Mouse (Mus musculus): ENCODE measurements around the gene Bag5.

DNA sequence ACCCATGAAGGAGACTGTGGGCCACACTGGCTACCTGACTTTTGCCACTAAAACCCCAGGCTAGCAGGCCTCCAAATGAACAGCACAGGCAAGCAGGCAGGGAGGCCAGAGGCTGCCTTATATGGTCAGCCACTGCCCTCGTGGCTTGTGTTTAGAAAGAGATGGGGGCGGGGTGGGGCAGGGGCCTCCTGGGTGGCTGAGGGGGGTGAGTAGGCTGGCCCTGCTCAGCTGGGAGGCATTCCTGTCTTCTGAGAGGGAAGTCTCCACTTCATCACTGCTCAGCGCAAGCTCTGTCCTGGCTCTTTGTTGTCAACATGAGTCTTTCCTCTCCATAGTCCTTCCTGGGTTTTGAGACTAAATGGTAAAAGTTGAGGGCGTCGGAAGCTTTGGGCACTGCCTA, 30.3 kb downstream of the Bag5 start:
- TF ChIP-seq POLR2A (IDR thresholded peaks at IDR 0.05; ENCODE audit: low read depth, low read length) (no peak), SMC3 (IDR thresholded peaks at IDR 0.05; ENCODE audit: low read depth, low read length) (no peak), CTCF (conservative IDR thresholded peaks at IDR 0.05 in 1 of 2, IDR thresholded peaks at IDR 0.05 in 1 of 2; ENCODE audit: low read depth in 2 of 2, low read length in 2 of 2) (no peak), RCOR1 (conservative IDR thresholded peaks at IDR 0.05; ENCODE audit: low read depth, low read length) (no peak), RAD21 (IDR thresholded peaks at IDR 0.05; ENCODE audit: low read depth, low read length) (no peak), ZNF384 (IDR thresholded peaks at IDR 0.05; ENCODE audit: low read depth, low read length) (no peak), MAFK (IDR thresholded peaks at IDR 0.05; ENCODE audit: insufficient replicate concordance, low read length) (no peak), POLR2AphosphoS2 (IDR thresholded peaks at IDR 0.05; ENCODE audit: low read depth, low read length) (no peak), MAX (IDR thresholded peaks at IDR 0.05; ENCODE audit: low read length) (no peak)

Measured in CH12.LX (cell line).